Mouse (Mus musculus): Measurements from ENCODE around the gene Adgrg3. TPM values are rescaled to one million over a fixed set of nuclear protein-coding genes. Genes with fewer than 3 reads are reported as not detected.

Adgrg3 gene
- polyA plus RNA-seq, 1 experiment from 2014 or later, result 0.95 TPM

- ATAC-seq (ENCODE audit: low FRiP score, low read depth), result peak; percentile 86
- peaks cover 91% of the 10 kb centered on the region for H3K4me1 ChIP-seq (replicated peaks)
- H3K9ac ChIP-seq, result peak overlapping the region; percentile 70
- H3K4me3 ChIP-seq, result peak overlapping the region; percentile 44
- H3K9me3 ChIP-seq, result no peaks in the 10 kb centered on the region
- H3K36me3 ChIP-seq, result no peaks in the 10 kb centered on the region
- no peaks in the 10 kb centered on the region for H3K27me3 ChIP-seq
- WGBS, result 3% methylated on average over 14 of the region's 14 CpGs
- peak overlapping the region; percentile 93 for H3K27ac ChIP-seq (replicated peaks)
- peak overlapping the region; percentile 66 for H3K4me2 ChIP-seq
Measured at GRCm38 (mm10) chr8:94994006-94994405, 23.5 kb upstream of the Adgrg3 start.

DNA sequence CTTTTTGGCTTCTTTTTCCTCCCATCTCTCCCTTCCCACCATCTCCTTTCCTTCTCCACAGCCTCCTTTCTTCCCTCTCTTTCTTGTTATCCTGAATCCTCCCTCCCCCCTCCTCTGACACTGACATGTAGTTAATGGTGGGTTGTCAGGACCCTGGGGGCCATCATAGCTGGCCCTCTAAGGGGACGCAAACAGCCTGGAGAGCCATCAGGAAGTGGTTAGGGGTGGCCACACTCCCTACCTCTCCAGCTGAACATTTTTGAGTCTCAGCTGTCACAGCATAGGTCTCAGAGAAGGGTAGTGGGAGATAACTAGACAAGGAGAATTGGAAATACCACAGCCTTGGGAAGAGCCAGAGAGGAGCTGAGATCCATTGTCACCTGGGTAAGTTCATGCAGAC is 23.0 kb upstream of the Adgrg3 start:
- peak overlapping the region; percentile 44 for H3K4me3 ChIP-seq
- H3K9ac ChIP-seq, result peak overlapping the region; percentile 70
- H3K4me1 ChIP-seq (replicated peaks), result peaks cover 96% of the 10 kb centered on the region
- peak overlapping the region; percentile 93 for H3K27ac ChIP-seq (replicated peaks)
- no peaks in the 10 kb centered on the region for H3K9me3 ChIP-seq
- WGBS, result 3% methylated on average over 1 of the region's 1 CpGs
- ATAC-seq (ENCODE audit: low FRiP score, low read depth), result no peak
- H3K27me3 ChIP-seq, result no peaks in the 10 kb centered on the region
- peak overlapping the region; percentile 66 for H3K4me2 ChIP-seq
- H3K36me3 ChIP-seq, result no peaks in the 10 kb centered on the region

GRCm38 (mm10) chr8:94995336-94995893 is 22.1 kb upstream of the Adgrg3 start:
- ATAC-seq (ENCODE audit: low FRiP score, low read depth), result no peak
- H3K4me3 ChIP-seq, result peak overlapping the region; percentile 44
- peak overlapping the region; percentile 93 for H3K27ac ChIP-seq (replicated peaks)
- H3K9me3 ChIP-seq, result no peaks in the 10 kb centered on the region
- H3K27me3 ChIP-seq, result no peaks in the 10 kb centered on the region
- peaks cover 99% of the 10 kb centered on the region for H3K4me1 ChIP-seq (replicated peaks)
- no peaks in the 10 kb centered on the region for H3K36me3 ChIP-seq
- WGBS, result 30% methylated on average over 5 of the region's 5 CpGs
- peak overlapping the region; percentile 66 for H3K4me2 ChIP-seq
- H3K9ac ChIP-seq, result peak overlapping the region; percentile 70

DNA sequence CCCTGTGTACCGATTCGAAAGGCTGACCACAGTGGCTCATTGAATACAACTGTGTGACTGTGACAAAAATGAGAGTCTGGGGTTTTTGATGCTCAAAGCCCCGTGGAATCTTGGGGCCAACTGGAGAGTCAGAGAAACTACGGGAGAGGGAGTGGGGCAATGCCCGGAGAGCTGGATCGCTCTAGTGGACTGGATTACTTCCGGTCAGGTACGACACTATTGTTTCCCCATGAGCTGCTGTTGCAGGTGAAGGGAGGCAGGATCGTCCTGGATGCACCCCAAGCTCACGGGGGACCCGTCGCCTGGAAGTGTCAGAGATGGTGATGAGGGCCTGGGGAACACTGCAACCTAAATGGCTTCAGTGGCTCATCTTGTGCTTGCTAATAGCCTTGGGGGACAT is 21.5 kb upstream of the Adgrg3 start:
- Histone ChIP-seq H3K9me3 (no peaks in the 10 kb centered on the region), H3K27ac (replicated peaks) (peak overlapping the region; percentile 93), H3K9ac (peak overlapping the region; percentile 70), H3K4me3 (peak overlapping the region; percentile 44), H3K4me1 (replicated peaks) (peaks cover 99% of the 10 kb centered on the region), H3K36me3 (no peaks in the 10 kb centered on the region), H3K4me2 (peak overlapping the region; percentile 66), H3K27me3 (no peaks in the 10 kb centered on the region)
- ATAC-seq (ENCODE audit: low FRiP score, low read depth), result no peak
- WGBS, result 13% methylated on average over 12 of the region's 12 CpGs

GRCm38 (mm10) chr8:94996899-94997856 is 20.3 kb upstream of the Adgrg3 start:
- peak overlapping the region; percentile 44 for H3K4me3 ChIP-seq
- H3K4me2 ChIP-seq, result peak overlapping the region; percentile 66
- peak overlapping the region; percentile 93 for H3K27ac ChIP-seq (replicated peaks)
- no peaks in the 10 kb centered on the region for H3K9me3 ChIP-seq
- no peak for ATAC-seq (ENCODE audit: low FRiP score, low read depth)
- WGBS, result 28% methylated on average over 6 of the region's 6 CpGs
- no peaks in the 10 kb centered on the region for H3K36me3 ChIP-seq
- peak overlapping the region; percentile 70 for H3K9ac ChIP-seq
- no peaks in the 10 kb centered on the region for H3K27me3 ChIP-seq
- H3K4me1 ChIP-seq (replicated peaks), result peaks cover 99% of the 10 kb centered on the region

GRCm38 (mm10) chr8:94997857-94998243 is 19.6 kb upstream of the Adgrg3 start:
- no peak for ATAC-seq (ENCODE audit: low FRiP score, low read depth)
- no peaks in the 10 kb centered on the region for H3K27me3 ChIP-seq
- peak overlapping the region; percentile 70 for H3K9ac ChIP-seq
- H3K4me1 ChIP-seq (replicated peaks), result peaks cover 95% of the 10 kb centered on the region
- WGBS, result 22% methylated on average over 6 of the region's 6 CpGs
- H3K4me2 ChIP-seq, result peak overlapping the region; percentile 66
- H3K27ac ChIP-seq (replicated peaks), result peak overlapping the region; percentile 93
- no peaks in the 10 kb centered on the region for H3K9me3 ChIP-seq
- H3K36me3 ChIP-seq, result no peaks in the 10 kb centered on the region
- peak overlapping the region; percentile 44 for H3K4me3 ChIP-seq

DNA sequence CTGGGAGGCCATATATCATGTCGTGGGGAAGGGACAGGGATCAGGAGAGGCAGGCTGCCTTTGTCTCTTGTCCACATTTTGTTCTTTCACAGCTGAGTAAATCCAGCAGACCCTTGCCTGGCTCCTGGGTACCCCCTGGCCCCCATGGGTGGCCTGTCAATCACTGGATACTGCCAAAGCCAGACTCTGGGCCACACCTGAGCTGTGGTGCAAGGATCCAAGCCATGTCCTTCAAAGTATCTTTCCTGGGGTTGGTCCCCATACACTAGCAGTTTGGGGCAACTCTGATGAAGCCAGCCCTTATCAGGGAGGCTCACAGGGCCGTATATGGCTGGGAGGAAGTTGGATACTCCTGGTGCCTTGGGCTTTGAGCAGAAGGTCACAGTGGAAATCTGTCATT is 19.1 kb upstream of the Adgrg3 start:
- H3K9me3 ChIP-seq, result no peaks in the 10 kb centered on the region
- peak overlapping the region; percentile 93 for H3K27ac ChIP-seq (replicated peaks)
- WGBS, result 17% methylated on average over 2 of the region's 2 CpGs
- H3K9ac ChIP-seq, result peak overlapping the region; percentile 70
- H3K27me3 ChIP-seq, result no peaks in the 10 kb centered on the region
- H3K36me3 ChIP-seq, result peaks cover 3% of the 10 kb centered on the region
- peak overlapping the region; percentile 44 for H3K4me3 ChIP-seq
- peaks cover 90% of the 10 kb centered on the region for H3K4me1 ChIP-seq (replicated peaks)
- peak overlapping the region; percentile 66 for H3K4me2 ChIP-seq
- ATAC-seq (ENCODE audit: low FRiP score, low read depth), result no peak

DNA sequence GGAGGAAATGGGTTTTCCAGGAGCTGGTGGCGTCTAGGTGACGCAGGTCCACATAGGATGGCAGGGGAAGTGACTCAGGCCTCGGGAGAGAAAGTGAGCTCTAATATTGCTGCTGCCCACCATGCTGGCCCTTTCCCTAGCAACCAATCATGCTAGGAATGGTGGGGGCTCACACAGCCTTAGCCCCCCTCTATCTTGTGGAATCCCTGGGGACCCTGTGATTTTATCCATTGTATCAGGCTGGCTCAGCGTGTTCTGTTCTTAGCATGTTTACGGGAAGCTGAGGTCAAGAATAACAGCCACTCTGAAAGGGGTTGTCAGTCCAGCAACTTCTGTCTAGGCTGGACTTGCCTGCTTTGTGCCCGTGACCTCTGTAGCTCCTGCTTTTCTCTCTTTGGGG is 18.5 kb upstream of the Adgrg3 start:
- H3K36me3 ChIP-seq, result peaks cover 8% of the 10 kb centered on the region
- no peaks in the 10 kb centered on the region for H3K9me3 ChIP-seq
- H3K4me1 ChIP-seq (replicated peaks), result peaks cover 84% of the 10 kb centered on the region
- H3K9ac ChIP-seq, result peak overlapping the region; percentile 70; the same call in 1 of the 2 replicates
- no peaks in the 10 kb centered on the region for H3K27me3 ChIP-seq
- no peak for ATAC-seq (ENCODE audit: low FRiP score, low read depth)
- H3K4me2 ChIP-seq, result peak overlapping the region; percentile 66
- 18% methylated on average over 6 of the region's 6 CpGs for WGBS
- H3K27ac ChIP-seq (replicated peaks), result peak overlapping the region; percentile 93
- H3K4me3 ChIP-seq, result peak overlapping the region; percentile 44

DNA sequence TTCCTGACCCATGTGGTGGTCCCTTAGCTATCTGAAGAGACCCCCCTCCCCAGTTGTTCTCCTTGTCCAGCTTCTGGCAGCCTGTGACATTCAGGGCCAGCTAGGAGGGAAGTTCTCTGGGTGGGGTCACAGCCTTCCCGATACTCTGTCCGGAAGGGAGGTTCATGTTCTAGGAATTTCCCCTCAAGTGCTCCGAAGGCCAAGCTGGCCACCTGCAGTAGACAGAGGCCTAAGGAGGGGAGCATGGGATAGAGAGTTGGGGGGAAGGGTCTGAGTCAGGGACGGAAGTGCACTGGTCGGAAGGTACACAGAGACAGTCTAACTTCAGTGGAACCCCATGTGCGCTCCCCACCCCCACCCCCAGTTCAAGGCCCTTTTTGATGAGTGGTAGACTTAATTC is 17.5 kb upstream of the Adgrg3 start:
- no peaks in the 10 kb centered on the region for H3K27me3 ChIP-seq
- H3K9ac ChIP-seq, result 0 out of 2 replicates have a peak overlapping the region, but pooled peaks have one; percentile 16
- peak overlapping the region; percentile 93 for H3K27ac ChIP-seq (replicated peaks)
- peak overlapping the region; percentile 66 for H3K4me2 ChIP-seq
- peaks cover 13% of the 10 kb centered on the region for H3K36me3 ChIP-seq
- whole genome bisulfite sequencing, result 29% methylated on average over 6 of the region's 6 CpGs
- ATAC-seq (ENCODE audit: low FRiP score, low read depth), result no peak
- H3K4me3 ChIP-seq, result peak overlapping the region; percentile 16; the same call in 1 of the 2 replicates
- no peaks in the 10 kb centered on the region for H3K9me3 ChIP-seq
- peaks cover 74% of the 10 kb centered on the region for H3K4me1 ChIP-seq (replicated peaks)

- peaks cover 67% of the 10 kb centered on the region for H3K4me1 ChIP-seq (replicated peaks)
- H3K36me3 ChIP-seq, result peaks cover 20% of the 10 kb centered on the region
- no peak overlapping the region for H3K9ac ChIP-seq
- 0 out of 2 replicates have a peak, but pooled peaks have one; percentile 27 for ATAC-seq (ENCODE audit: low FRiP score, low read depth)
- 14% methylated on average over 5 of the region's 5 CpGs for WGBS
- no peaks in the 10 kb centered on the region for H3K9me3 ChIP-seq
- no peak overlapping the region for H3K4me3 ChIP-seq
- H3K4me2 ChIP-seq, result peak overlapping the region; percentile 66
- no peaks in the 10 kb centered on the region for H3K27me3 ChIP-seq
- peak overlapping the region; percentile 93 for H3K27ac ChIP-seq (replicated peaks)
Measured at GRCm38 (mm10) chr8:95000684-95001083, 16.8 kb upstream of the Adgrg3 start.

DNA sequence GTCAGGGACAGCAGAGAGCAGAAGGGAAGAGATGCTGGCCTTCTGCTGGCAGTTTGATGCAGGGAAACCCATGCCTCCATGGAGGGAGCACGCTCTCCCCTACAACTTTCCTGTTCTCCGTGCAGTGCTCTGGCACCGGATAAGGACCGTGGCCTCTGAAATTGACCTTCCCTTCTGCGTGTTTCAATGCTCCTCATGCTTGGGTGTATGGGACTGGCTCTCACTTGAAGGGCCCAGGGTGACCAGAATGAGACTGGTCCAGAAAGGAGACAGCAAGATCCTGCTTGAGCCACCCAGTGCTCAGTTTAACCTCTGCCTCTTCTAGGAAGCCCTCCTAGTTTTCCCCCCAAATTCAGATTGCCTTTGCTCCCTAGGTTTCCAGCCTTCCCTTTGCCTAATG is 16.3 kb upstream of the Adgrg3 start:
- Histone ChIP-seq H3K9ac (no peak overlapping the region), H3K4me1 (replicated peaks) (peaks cover 62% of the 10 kb centered on the region)
- WGBS, result 60% methylated on average over 5 of the region's 5 CpGs

DNA sequence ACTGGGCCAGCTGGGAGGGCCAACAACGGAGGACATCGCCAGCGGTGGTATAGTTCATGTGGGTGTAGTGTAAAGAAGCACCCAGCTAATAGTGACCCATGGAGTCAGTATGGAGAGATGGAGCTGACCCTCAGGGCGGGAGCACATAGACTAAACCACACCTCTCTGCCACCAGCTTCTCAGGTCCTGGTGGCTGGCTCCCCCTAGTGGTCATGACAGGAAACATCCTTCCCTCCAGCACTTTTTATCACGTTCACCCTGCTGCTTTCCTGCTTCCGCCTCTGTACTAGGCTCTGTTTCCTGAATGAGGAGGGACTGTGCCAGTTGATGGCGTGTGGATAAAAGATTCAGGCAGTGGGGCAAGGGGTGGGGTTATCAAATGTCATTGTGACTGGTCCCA is 15.8 kb upstream of the Adgrg3 start:
- peak; percentile 67 for ATAC-seq (ENCODE audit: low FRiP score, low read depth)
- Histone ChIP-seq H3K9me3 (no peaks in the 10 kb centered on the region), H3K27me3 (no peaks in the 10 kb centered on the region), H3K27ac (replicated peaks) (peak overlapping the region; percentile 93), H3K4me2 (peak overlapping the region; percentile 66; the same call in 1 of the 2 replicates), H3K36me3 (peaks cover 28% of the 10 kb centered on the region), H3K4me3 (no peak overlapping the region), H3K9ac (no peak overlapping the region), H3K4me1 (replicated peaks) (peaks cover 59% of the 10 kb centered on the region)
- WGBS, result 9% methylated on average over 7 of the region's 7 CpGs

More for the DNA sequence above, 16.3 kb upstream of the Adgrg3 start:
- ATAC-seq (ENCODE audit: low FRiP score, low read depth), result no peak
- Histone ChIP-seq H3K27ac (replicated peaks) (peak overlapping the region; percentile 93), H3K36me3 (peaks cover 24% of the 10 kb centered on the region), H3K4me3 (no peak overlapping the region), H3K4me2 (peak overlapping the region; percentile 66; the same call in 1 of the 2 replicates), H3K27me3 (no peaks in the 10 kb centered on the region), H3K9me3 (no peaks in the 10 kb centered on the region)

All from hindbrain, embryonic 15.5 days (tissue).